Mouse (Mus musculus) liver, embryonic 16.5 days (tissue): ENCODE measurements around the gene Csmd2. TPM values are rescaled to one million over a fixed set of nuclear protein-coding genes. Genes with fewer than 3 reads are reported as not detected.

Source experiments
- ATAC-seq: fragments of 200-750 bp; cut with Nextera tagmentation; 2 replicates; pipeline ENCODE4 v1.8.0; 2017; ENCODE audit warnings: low read depth, mild to moderate bottlenecking, moderate number of reproducible peaks, moderate library complexity
- H3K27ac ChIP-seq: fragments of 300-500 bp; sonication (generic); 2 replicates; pipeline ENCODE4 v1.5.1; 2014; ENCODE audit warnings: mild to moderate bottlenecking, low read length
- H3K27me3 ChIP-seq: fragments of 300-500 bp; sonication (generic); 2 replicates; pipeline ENCODE4 v1.6.1; 2014; ENCODE audit warnings: low read depth, low read length, mixed read lengths; ENCODE audit not compliant: control insufficient read depth, insufficient read depth
- H3K36me3 ChIP-seq: fragments of 300-500 bp; sonication (generic); 2 replicates; pipeline ENCODE4 v1.6.1; 2014; ENCODE audit warnings: mild to moderate bottlenecking; ENCODE audit not compliant: control insufficient read depth, insufficient read depth
- H3K4me1 ChIP-seq: fragments of 300-500 bp; sonication (generic); 2 replicates; pipeline ENCODE4 v1.6.1; 2014; ENCODE audit warnings: low read depth, low read length, mixed read lengths; ENCODE audit not compliant: control insufficient read depth
- H3K4me2 ChIP-seq: fragments of 300-500 bp; sonication (generic); 2 replicates; pipeline ENCODE4 v1.6.1; 2014; ENCODE audit warnings: low read depth, low read length, mixed read lengths
- H3K4me3 ChIP-seq: fragments of 300-500 bp; sonication (generic); 2 replicates; pipeline ENCODE4 v1.5.1; 2014; ENCODE audit warnings: low read depth, mild to moderate bottlenecking, low read length
- H3K9ac ChIP-seq: fragments of 300-500 bp; sonication (generic); 2 replicates; pipeline ENCODE4 v1.6.1; 2014; ENCODE audit warnings: low read depth, low read length
- H3K9me3 ChIP-seq: fragments of 300-500 bp; sonication (generic); replicated peaks from 2 replicates; pipeline ENCODE4 v1.6.1; 2016; ENCODE audit warnings: low read length; ENCODE audit not compliant: control insufficient read depth
- WGBS: fragments of 180-500 bp; shearing (Covaris S2); extraction: QIAGEN DNeasy Blood & Tissue Kit; methylation state at CpG from one replicate; pipeline ENCODE4 v1.1.7; 2014; ENCODE audit not compliant: insufficient replicate concordance; 5-methylcytosine and 5-hydroxymethylcytosine counted together
- polyA plus RNA-seq: library from polyadenylated mRNA; unstranded; fragments of >200 nt; fragmentation: Nextera tagmentation; extraction: Ambion mirVana; gene quantifications from 2 replicates; pipeline ENCODE4 v1.2.1, GENCODE M21; 2015

Csmd2 gene
- polyA plus RNA-seq, 1 experiment from 2014 or later = not detected

- Histone ChIP-seq H3K9me3 (no peaks in the 10 kb centered on the region; the same call in 1 of the 2 replicates), H3K4me3 (no peak overlapping the region), H3K4me1 (no peaks in the 10 kb centered on the region), H3K4me2 (no peak overlapping the region), H3K27ac (no peak overlapping the region), H3K36me3 (no peaks in the 10 kb centered on the region), H3K9ac (no peak overlapping the region), H3K27me3 (no peaks in the 10 kb centered on the region)
- no peak for ATAC-seq
- 63% methylated on average over 10 of the region's 10 CpGs for WGBS
These were observed 282.5 kb downstream of the Csmd2 start for GRCm38 (mm10) chr4:128270177-128270576.

- H3K4me1 ChIP-seq = no peaks in the 10 kb centered on the region
- H3K27me3 ChIP-seq = no peaks in the 10 kb centered on the region
- H3K4me2 ChIP-seq = no peak overlapping the region
- no peaks in the 10 kb centered on the region for H3K36me3 ChIP-seq
- H3K4me3 ChIP-seq = no peak overlapping the region
- no peaks in the 10 kb centered on the region; the same call in 1 of the 2 replicates for H3K9me3 ChIP-seq
- WGBS = 66% methylated on average over 19 of the region's 19 CpGs
- ATAC-seq = no peak
- no peak overlapping the region for H3K27ac ChIP-seq
- no peak overlapping the region for H3K9ac ChIP-seq
These were observed 283.3 kb downstream of the Csmd2 start for GRCm38 (mm10) chr4:128270931-128271330.

- Histone ChIP-seq H3K4me3 (no peak overlapping the region), H3K36me3 (no peaks in the 10 kb centered on the region), H3K27me3 (no peaks in the 10 kb centered on the region), H3K27ac (no peak overlapping the region), H3K9me3 (no peaks in the 10 kb centered on the region; the same call in 1 of the 2 replicates), H3K4me2 (no peak overlapping the region), H3K9ac (no peak overlapping the region), H3K4me1 (no peaks in the 10 kb centered on the region)
- ATAC-seq = no peak
- WGBS = 49% methylated on average over 6 of the region's 6 CpGs
These were observed 284.8 kb downstream of the Csmd2 start for GRCm38 (mm10) chr4:128272501-128272900.

GRCm38 (mm10) chr4:128273146-128273545 lies 285.5 kb downstream of the Csmd2 start:
- no peaks in the 10 kb centered on the region for H3K36me3 ChIP-seq
- no peaks in the 10 kb centered on the region; the same call in 1 of the 2 replicates for H3K9me3 ChIP-seq
- H3K4me2 ChIP-seq = no peak overlapping the region
- WGBS = 61% methylated on average over 11 of the region's 11 CpGs
- H3K4me3 ChIP-seq = no peak overlapping the region
- no peak for ATAC-seq
- H3K9ac ChIP-seq = no peak overlapping the region
- no peaks in the 10 kb centered on the region for H3K4me1 ChIP-seq
- H3K27ac ChIP-seq = no peak overlapping the region
- no peaks in the 10 kb centered on the region for H3K27me3 ChIP-seq

- Histone ChIP-seq H3K27me3 (no peaks in the 10 kb centered on the region), H3K4me3 (no peak overlapping the region), H3K27ac (no peak overlapping the region), H3K4me1 (no peaks in the 10 kb centered on the region), H3K36me3 (no peaks in the 10 kb centered on the region), H3K9ac (no peak overlapping the region), H3K9me3 (no peaks in the 10 kb centered on the region; the same call in 1 of the 2 replicates), H3K4me2 (no peak overlapping the region)
- no peak for ATAC-seq
- WGBS = 59% methylated on average over 5 of the region's 5 CpGs
These were observed 287.5 kb downstream of the Csmd2 start for GRCm38 (mm10) chr4:128275116-128275515.

GRCm38 (mm10) chr4:128275586-128275985 lies 287.9 kb downstream of the Csmd2 start:
- WGBS = 64% methylated on average over 6 of the region's 6 CpGs
- Histone ChIP-seq H3K9me3 (no peaks in the 10 kb centered on the region), H3K27me3 (no peaks in the 10 kb centered on the region), H3K4me1 (no peaks in the 10 kb centered on the region), H3K4me3 (no peak overlapping the region), H3K4me2 (no peak overlapping the region), H3K27ac (no peak overlapping the region), H3K9ac (no peak overlapping the region), H3K36me3 (no peaks in the 10 kb centered on the region)
- ATAC-seq = no peak

- no peak overlapping the region for H3K4me2 ChIP-seq
- ATAC-seq = no peak
- no peak overlapping the region for H3K9ac ChIP-seq
- no peaks in the 10 kb centered on the region for H3K27me3 ChIP-seq
- 30% methylated on average over 1 of the region's 1 CpGs for WGBS
- no peak overlapping the region for H3K4me3 ChIP-seq
- H3K9me3 ChIP-seq = no peaks in the 10 kb centered on the region
- H3K27ac ChIP-seq = no peak overlapping the region
- no peaks in the 10 kb centered on the region for H3K36me3 ChIP-seq
- H3K4me1 ChIP-seq = no peaks in the 10 kb centered on the region
These were observed 297.4 kb downstream of the Csmd2 start for GRCm38 (mm10) chr4:128285009-128285408.

- Histone ChIP-seq H3K9ac (no peak overlapping the region), H3K27me3 (no peaks in the 10 kb centered on the region), H3K9me3 (no peaks in the 10 kb centered on the region), H3K4me3 (no peak overlapping the region), H3K4me2 (no peak overlapping the region), H3K27ac (no peak overlapping the region), H3K36me3 (no peaks in the 10 kb centered on the region), H3K4me1 (no peaks in the 10 kb centered on the region)
- ATAC-seq = no peak
- 57% methylated on average over 7 of the region's 7 CpGs for WGBS
These were observed 300.4 kb downstream of the Csmd2 start for GRCm38 (mm10) chr4:128288095-128288494.

GRCm38 (mm10) chr4:128304049-128304448 lies 316.4 kb downstream of the Csmd2 start:
- Histone ChIP-seq H3K9me3 (no peaks in the 10 kb centered on the region), H3K4me1 (no peaks in the 10 kb centered on the region), H3K4me3 (no peak overlapping the region), H3K27ac (no peak overlapping the region), H3K4me2 (no peak overlapping the region), H3K9ac (no peak overlapping the region), H3K36me3 (no peaks in the 10 kb centered on the region), H3K27me3 (no peaks in the 10 kb centered on the region)
- WGBS = 57% methylated on average over 8 of the region's 8 CpGs
- ATAC-seq = no peak
